Mouse (Mus musculus): ENCODE measurements around the gene Csmd2. TPM values are rescaled to one million over a fixed set of nuclear protein-coding genes. Genes with fewer than 3 reads are reported as not detected.

The Csmd2 gene
- 0.27 and 0.28 TPM in 2 replicates for polyA plus RNA-seq (2012; rRNA removed)

GRCm38 (mm10) chr4:127987784-127988455 lies at the start of gene Csmd2:
Gene Csmd2, plus strand, starts transcription at chr4:127987857.
- no peak for DNase-seq (ENCODE audit: low read depth)

GRCm38 (mm10) chr4:127947696-127948095 lies 40.0 kb upstream of the Csmd2 start:
- no peak for DNase-seq (ENCODE audit: low read depth)

- no peak for DNase-seq (ENCODE audit: low read depth)
Observed at GRCm38 (mm10) chr4:127953006-127953710, 34.5 kb upstream of the Csmd2 start.

GRCm38 (mm10) chr4:127969101-127969500 lies 18.6 kb upstream of the Csmd2 start:
- no peak for DNase-seq (ENCODE audit: low read depth)

- no peak for DNase-seq (ENCODE audit: low read depth)
Observed at GRCm38 (mm10) chr4:127970018-127970421, 17.6 kb upstream of the Csmd2 start.

DNA sequence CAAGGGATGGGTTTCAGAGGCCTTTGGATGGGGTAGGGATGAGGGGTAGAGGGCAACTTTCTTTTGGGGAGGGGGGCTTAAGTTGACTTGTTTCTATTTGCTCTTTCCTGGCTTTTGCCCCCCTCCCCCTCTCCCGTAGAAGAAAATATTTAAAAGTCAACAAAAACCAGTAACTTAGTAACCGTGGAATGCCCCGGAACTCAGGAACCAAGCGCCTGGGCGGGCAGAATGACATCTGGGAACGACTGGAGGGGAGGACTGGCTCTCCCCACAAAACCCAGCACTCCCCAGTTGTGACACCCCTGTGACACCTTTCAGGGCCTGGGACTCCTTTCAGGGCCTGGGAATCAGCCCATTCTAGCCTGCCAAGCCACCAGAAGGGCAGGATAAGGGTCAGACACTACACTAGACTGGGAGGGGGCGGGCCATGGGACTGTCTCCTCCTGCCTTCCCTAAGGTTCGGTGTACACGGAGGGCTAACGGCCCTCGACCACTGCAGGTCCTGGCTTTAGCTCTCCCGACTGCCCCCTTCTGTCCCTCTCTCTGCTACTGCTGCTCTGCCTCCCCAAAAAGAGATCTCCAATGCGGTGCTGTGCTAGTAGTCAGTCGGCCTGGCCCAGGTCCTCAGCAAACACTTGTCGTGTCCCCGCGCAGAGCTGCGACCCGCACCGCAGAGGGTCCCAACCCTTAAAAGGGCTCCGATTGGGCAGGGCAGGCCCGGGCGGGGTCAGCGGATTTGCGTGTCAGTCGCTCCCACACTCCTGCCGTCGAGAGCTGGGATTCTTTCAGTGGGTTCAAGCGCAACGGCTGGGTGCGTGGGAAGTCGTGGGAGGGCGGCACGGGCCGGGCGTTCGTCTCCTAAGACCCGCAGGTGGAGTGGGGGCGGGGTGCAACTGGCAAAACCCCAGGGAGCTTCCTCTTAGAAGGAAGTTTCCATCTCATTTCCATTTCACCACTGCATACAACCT lies 16.5 kb upstream of the Csmd2 start, which contains the start of gene CK137956:
Gene CK137956 (minus strand): TSS at position 51 of the 968 bp plus-strand sequence.
- no peak for DNase-seq (ENCODE audit: low read depth)

DNA sequence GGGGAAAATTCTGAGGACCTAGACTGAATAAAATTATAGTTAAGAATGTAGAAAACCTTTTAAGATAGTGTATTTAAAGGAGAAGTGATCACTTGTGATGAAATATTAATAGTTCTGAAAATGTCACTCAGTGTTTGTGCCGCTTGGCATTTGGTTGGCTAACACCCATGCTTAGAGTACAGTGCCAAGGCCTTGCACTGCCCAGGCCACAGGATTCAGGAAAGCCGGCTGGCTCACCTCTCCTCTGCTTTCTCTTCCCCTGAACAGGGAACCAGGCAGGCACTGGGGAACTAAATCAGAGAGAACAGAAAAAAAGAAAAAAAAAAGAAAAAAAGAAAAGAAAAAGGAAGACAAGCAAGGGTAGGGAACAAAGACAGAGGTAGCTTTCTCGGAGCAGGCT lies 14.7 kb upstream of the Csmd2 start:
- DNase-seq (ENCODE audit: low read depth): no peak

GRCm38 (mm10) chr4:127981125-127981524 lies 6.5 kb upstream of the Csmd2 start:
- DNase-seq (ENCODE audit: low read depth): no peak

DNA sequence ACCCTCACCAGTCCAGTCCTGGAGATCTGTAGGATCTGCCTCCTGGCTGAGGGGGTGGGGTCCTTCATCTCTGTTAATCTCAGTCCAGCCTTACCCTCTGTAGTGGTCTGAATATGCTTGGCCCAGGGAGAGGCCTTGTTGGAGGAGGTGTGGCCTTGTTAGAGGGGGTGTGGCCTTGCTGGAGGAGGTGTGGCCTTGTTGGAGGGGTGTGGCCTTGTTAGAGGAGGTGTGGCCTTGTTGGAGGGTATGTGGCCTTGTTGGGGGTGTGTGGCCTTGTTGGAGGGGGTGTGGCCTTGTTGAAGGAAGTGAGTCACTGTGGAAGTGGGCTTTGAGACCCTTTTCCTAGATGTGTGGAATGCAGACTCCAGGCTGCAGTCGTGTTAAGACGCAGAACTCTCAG lies 3.2 kb upstream of the Csmd2 start:
- no peak for DNase-seq (ENCODE audit: low read depth)

- DNase-seq (ENCODE audit: low read depth): no peak
Observed at GRCm38 (mm10) chr4:127985874-127986273, 1.8 kb upstream of the Csmd2 start.

GRCm38 (mm10) chr4:127986491-127987075 lies 1.1 kb upstream of the Csmd2 start:
- DNase-seq (ENCODE audit: low read depth): no peak

DNA sequence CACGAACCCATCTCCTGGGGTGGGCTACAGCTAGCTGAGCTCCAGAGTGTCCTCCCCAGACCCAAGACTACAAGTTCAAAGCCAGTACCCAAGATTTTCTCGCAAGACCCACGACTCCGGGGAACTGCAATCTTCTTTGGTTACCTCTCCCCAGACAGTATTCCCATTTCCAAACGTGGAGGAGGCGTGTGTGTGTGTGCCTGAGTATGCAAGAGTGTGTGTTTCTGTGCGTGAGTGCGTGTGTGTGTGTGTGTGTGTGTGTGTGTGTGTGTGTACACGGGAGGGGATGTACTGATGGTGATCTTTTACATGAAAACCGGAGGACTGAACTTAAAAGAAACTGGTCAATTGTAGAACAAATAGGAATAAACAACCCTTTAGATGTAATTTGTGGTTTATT lies 387 bp upstream of the Csmd2 start:
- DNase-seq (ENCODE audit: low read depth): no peak

DNA sequence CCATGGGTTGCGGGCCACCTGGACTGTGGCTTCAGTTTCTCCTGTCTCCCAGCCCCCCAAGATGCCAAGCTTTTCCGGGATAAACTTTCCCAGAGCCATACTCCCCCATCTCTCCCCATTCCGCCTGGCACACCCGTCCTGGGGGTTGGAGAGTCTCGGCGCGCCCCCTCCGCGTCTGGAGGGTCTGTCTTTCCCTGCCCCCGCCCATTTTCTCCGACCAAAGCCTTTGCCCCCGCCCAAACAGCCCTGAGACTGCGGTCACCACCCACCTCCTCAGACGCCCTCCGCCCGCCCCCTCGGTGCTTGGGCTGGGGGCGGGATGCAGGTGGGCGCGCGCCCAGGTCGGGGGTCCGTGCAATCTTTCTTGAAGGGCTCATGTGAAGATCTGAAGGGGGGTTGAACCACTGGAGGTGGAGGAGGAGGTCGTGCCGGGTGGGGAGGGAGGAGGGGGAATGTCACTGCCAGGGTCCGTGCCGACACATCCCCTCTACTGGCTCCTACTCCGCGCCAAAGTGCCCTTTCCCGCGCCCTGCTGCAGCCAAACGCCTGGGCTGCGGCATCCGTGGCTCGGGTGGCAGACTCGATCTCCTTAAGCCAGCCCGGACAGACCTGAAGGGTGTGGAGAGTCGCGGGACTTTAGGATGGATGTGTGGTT lies 996 bp downstream of the Csmd2 start:
- DNase-seq (ENCODE audit: low read depth): no peak

DNA sequence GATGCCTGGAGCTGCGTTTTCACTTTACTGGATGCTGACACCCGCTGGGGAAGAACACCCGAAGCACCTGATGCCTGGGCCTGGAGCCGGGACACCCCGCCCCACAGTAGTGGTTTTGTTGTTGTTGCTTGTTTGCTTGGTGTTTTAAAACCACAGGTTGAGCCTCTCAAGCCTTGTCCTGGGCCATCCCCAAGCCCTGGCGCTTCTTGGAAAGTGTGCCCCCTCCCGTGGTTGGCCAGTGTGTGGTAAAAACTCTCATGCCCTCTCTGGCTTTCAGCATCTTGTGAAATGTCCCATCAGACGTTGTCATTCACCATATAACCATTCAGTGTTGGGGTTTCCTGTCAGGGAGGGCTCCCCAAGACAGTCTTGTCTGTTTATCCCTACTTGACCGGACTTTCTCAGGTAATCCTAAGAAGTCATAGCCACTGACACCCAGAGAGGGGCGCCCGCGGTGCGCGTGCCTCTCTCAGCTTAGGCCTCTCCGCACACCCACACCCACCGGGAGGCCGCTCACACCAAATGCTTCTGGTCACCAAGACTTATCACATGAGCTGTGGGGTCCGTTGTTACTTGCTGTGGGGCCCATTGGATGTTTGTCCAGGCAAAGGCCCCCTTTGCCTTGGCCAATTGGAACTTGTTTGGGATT lies 1.8 kb downstream of the Csmd2 start:
- DNase-seq (ENCODE audit: low read depth): no peak

DNA sequence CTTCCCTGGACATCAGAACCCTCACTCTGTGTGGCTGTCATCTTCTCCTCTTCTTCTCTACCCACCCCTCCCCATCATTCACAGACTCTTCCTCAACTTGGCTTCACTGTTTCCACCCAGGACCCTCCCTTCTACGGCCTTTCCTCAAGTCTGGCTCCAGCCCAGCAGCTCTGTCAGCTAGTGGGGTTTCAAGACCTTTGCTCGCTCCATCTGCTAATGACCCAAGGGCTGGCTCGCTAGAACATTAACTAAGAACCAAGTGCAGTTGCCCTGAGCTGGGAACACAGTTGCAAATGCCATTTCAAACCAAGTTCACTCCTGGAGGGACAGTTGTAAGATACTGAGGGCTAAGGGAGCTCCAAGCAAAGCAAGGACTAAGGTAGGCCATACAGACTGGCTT lies 11.6 kb downstream of the Csmd2 start:
- no peak for DNase-seq (ENCODE audit: low read depth)

DNA sequence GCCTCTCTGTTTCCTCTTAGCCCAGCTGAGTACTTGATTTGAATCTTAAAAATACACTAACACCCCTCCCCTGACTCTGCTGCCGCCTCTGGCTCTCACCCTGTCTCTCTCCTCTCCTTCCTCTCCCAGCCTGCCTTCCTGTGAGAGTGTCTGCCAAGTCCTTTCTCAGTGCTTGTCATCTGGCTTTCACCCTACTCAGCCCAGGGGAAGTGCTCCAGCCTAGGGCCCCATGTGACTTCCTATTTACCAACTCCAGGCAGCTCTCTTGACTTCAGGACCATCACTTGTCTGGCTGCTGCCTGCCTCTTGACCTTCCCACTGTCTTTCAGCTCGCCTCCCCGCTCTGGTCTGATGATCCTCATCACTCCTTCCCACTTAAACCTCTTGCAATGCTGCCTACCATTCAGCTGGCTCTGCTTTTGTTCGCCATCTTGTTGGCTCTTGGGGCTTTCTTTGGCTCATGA lies 15.0 kb downstream of the Csmd2 start:
- no peak for DNase-seq (ENCODE audit: low read depth)

GRCm38 (mm10) chr4:128004797-128005452 lies 17.3 kb downstream of the Csmd2 start:
- no peak for DNase-seq (ENCODE audit: low read depth)

DNA sequence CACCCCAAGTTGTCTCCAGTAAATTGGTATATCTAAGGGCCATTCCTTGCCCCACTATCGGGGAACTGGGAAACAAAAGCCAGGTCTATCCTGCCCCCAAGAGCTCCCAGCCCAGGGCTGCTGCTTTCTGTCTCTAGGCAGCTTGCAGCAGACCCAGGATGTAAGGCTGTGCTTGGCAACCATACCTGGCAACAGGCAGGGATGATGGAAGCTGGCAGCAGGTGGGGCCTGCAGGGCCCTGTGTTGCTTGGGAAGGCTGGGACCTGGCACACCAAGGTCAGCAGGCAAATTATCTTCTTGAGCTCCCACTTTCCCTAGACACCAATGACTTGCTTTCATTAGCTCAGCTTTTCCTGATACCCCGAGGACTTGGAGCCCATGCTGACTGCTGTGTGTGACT lies 31.8 kb downstream of the Csmd2 start:
- DNase-seq (ENCODE audit: low read depth): no peak

DNA sequence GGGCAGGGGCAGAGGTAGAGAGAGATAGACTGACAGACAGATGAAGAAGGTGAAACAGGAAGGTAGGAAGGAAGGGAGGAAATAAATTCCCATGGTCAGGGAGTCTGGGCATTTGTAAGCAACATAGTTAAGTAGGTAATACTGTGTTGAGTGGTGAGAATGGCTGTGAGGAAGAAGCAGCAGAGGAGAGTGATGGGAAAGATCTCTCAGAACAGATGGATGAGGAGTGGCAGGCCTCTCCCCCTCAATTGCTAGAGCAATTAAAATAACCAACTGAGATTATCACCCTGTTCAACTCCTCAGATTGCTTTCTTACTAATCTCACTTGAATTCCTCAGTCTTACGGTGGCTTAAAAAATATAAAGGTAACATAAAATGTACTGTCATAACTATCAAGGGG lies 40.6 kb downstream of the Csmd2 start:
- no peak for DNase-seq (ENCODE audit: low read depth)

GRCm38 (mm10) chr4:128041901-128042300 lies 54.2 kb downstream of the Csmd2 start:
- DNase-seq (ENCODE audit: low read depth): no peak

Measured in gonadal fat pad, adult 2 months (tissue).